Mouse (Mus musculus) hindbrain, embryonic 11.5 days (tissue): ENCODE results near the gene Phldb2. TPM values are rescaled to one million over a fixed set of nuclear protein-coding genes. Genes with fewer than 3 reads are reported as not detected.

ENCODE experiments used
- ATAC-seq: fragments of 200-750 bp; cut with Nextera tagmentation; 2 replicates; pipeline ENCODE4 v1.8.0; 2017; ENCODE audit warnings: mild to moderate bottlenecking, moderate TSS enrichment, moderate library complexity; ENCODE audit not compliant: low FRiP score
- DNase-seq: peaks from one replicate; pipeline ENCODE4 v3.0.0-alpha.2; 2015; ENCODE audit warnings: low spot score
- H3K27ac ChIP-seq: fragments of 300-500 bp; sonication (generic); 2 replicates; pipeline ENCODE4 v1.5.1; 2014; ENCODE audit warnings: mild to moderate bottlenecking, low read depth, low read length
- H3K27me3 ChIP-seq: fragments of 300-500 bp; sonication (generic); 2 replicates; pipeline ENCODE4 v1.6.1; 2014; ENCODE audit warnings: mild to moderate bottlenecking, low read length, moderate library complexity, mixed read lengths; ENCODE audit not compliant: control insufficient read depth, insufficient read depth
- H3K36me3 ChIP-seq: fragments of 300-500 bp; sonication (generic); 2 replicates; pipeline ENCODE4 v1.6.1; 2014; ENCODE audit warnings: mild to moderate bottlenecking, low read length, moderate library complexity, mixed read lengths; ENCODE audit not compliant: control insufficient read depth, insufficient read depth
- H3K4me1 ChIP-seq: fragments of 300-500 bp; sonication (generic); replicated peaks from 2 replicates; pipeline ENCODE4 v1.6.1; 2014; ENCODE audit warnings: low read length, mixed read lengths; ENCODE audit not compliant: control insufficient read depth, insufficient read depth
- H3K4me2 ChIP-seq: fragments of 300-500 bp; sonication (generic); replicated peaks from 2 replicates; pipeline ENCODE4 v1.6.1; 2014; ENCODE audit warnings: mild to moderate bottlenecking, low read depth, low read length
- H3K4me3 ChIP-seq: fragments of 300-500 bp; sonication (generic); 2 replicates; pipeline ENCODE4 v1.5.1; 2014; ENCODE audit warnings: low read depth, low read length
- H3K9ac ChIP-seq: fragments of 300-500 bp; sonication (generic); 2 replicates; pipeline ENCODE4 v1.6.1; 2014; ENCODE audit warnings: low read depth, low read length
- H3K9me3 ChIP-seq: fragments of 300-500 bp; sonication (generic); 2 replicates; pipeline ENCODE4 v1.6.1; 2016; ENCODE audit warnings: low read length; ENCODE audit not compliant: control insufficient read depth
- WGBS: fragments of 180-500 bp; shearing (Covaris S2); extraction: QIAGEN DNeasy Blood & Tissue Kit; methylation state at CpG from one replicate; pipeline ENCODE4 v1.1.7; 2014; 5-methylcytosine and 5-hydroxymethylcytosine counted together
- polyA plus RNA-seq: library from polyadenylated mRNA; unstranded; fragments of >200 nt; fragmentation: Nextera tagmentation; extraction: Ambion mirVana; gene quantifications from 2 replicates; pipeline ENCODE4 v1.2.1, GENCODE M21; 2014

Gene Phldb2
- polyA plus RNA-seq, 1 experiment from 2014 or later = 31.5 TPM

- Histone ChIP-seq H3K9ac (no peak overlapping the region), H3K4me2 (no peak overlapping the region), H3K36me3 (peaks cover 11% of the 10 kb centered on the region), H3K4me1 (peaks cover 2% of the 10 kb centered on the region; the same call in 1 of the 2 replicates), H3K4me3 (no peak overlapping the region), H3K27ac (no peak overlapping the region), H3K27me3 (no peaks in the 10 kb centered on the region), H3K9me3 (no peaks in the 10 kb centered on the region)
- 91% methylated on average over 10 of the region's 10 CpGs for WGBS
- no peak for ATAC-seq
- DNase-seq = no peak
Measured at GRCm38 (mm10) chr16:45720022-45720630, 233.3 kb downstream of the Phldb2 start.

- Histone ChIP-seq H3K27ac (no peak overlapping the region), H3K9me3 (no peaks in the 10 kb centered on the region), H3K4me1 (peaks cover 2% of the 10 kb centered on the region; the same call in 1 of the 2 replicates), H3K4me2 (no peak overlapping the region), H3K9ac (no peak overlapping the region), H3K27me3 (no peaks in the 10 kb centered on the region), H3K36me3 (peaks cover 16% of the 10 kb centered on the region), H3K4me3 (no peak overlapping the region)
- no peak for DNase-seq
- WGBS = 94% methylated on average over 4 of the region's 4 CpGs
- no peak for ATAC-seq
Measured at GRCm38 (mm10) chr16:45718296-45718695, 235.1 kb downstream of the Phldb2 start.

GRCm38 (mm10) chr16:45714489-45715150 lies 238.8 kb downstream of the Phldb2 start:
- ATAC-seq (no peak), DNase-seq (no peak)
- Histone ChIP-seq H3K9ac (no peak overlapping the region), H3K36me3 (peaks cover 20% of the 10 kb centered on the region), H3K4me3 (no peak overlapping the region), H3K9me3 (no peaks in the 10 kb centered on the region), H3K4me2 (no peak overlapping the region), H3K27ac (no peak overlapping the region), H3K4me1 (no peaks in the 10 kb centered on the region; the same call in 1 of the 2 replicates), H3K27me3 (no peaks in the 10 kb centered on the region)
- 88% methylated on average over 5 of the region's 5 CpGs for WGBS

GRCm38 (mm10) chr16:45713878-45714277 lies 239.5 kb downstream of the Phldb2 start:
- WGBS = 89% methylated on average over 1 of the region's 1 CpGs
- DNase-seq (no peak), ATAC-seq (no peak)
- H3K4me2 ChIP-seq = no peak overlapping the region
- H3K36me3 ChIP-seq = peaks cover 17% of the 10 kb centered on the region
- H3K4me3 ChIP-seq = no peak overlapping the region
- no peaks in the 10 kb centered on the region for H3K9me3 ChIP-seq
- no peak overlapping the region for H3K27ac ChIP-seq
- no peaks in the 10 kb centered on the region; the same call in 1 of the 2 replicates for H3K4me1 ChIP-seq
- no peak overlapping the region for H3K9ac ChIP-seq
- no peaks in the 10 kb centered on the region for H3K27me3 ChIP-seq

GRCm38 (mm10) chr16:45713261-45713660 lies 240.1 kb downstream of the Phldb2 start:
- H3K27ac ChIP-seq = no peak overlapping the region
- no peak overlapping the region for H3K4me2 ChIP-seq
- no peaks in the 10 kb centered on the region for H3K27me3 ChIP-seq
- no peak overlapping the region for H3K4me3 ChIP-seq
- H3K4me1 ChIP-seq = no peaks in the 10 kb centered on the region; the same call in 1 of the 2 replicates
- DNase-seq (no peak), ATAC-seq (peak; percentile 36; the same call in 1 of the 2 replicates)
- WGBS = 78% methylated on average over 5 of the region's 5 CpGs
- peaks cover 13% of the 10 kb centered on the region for H3K36me3 ChIP-seq
- no peaks in the 10 kb centered on the region for H3K9me3 ChIP-seq
- H3K9ac ChIP-seq = no peak overlapping the region

GRCm38 (mm10) chr16:45711263-45711662 lies 242.1 kb downstream of the Phldb2 start:
- Histone ChIP-seq H3K4me1 (no peaks in the 10 kb centered on the region; the same call in 1 of the 2 replicates), H3K9me3 (no peaks in the 10 kb centered on the region), H3K4me3 (no peak overlapping the region), H3K27me3 (no peaks in the 10 kb centered on the region), H3K27ac (no peak overlapping the region), H3K36me3 (peaks cover 8% of the 10 kb centered on the region; the same call in 1 of the 2 replicates), H3K9ac (no peak overlapping the region), H3K4me2 (no peak overlapping the region)
- peak; percentile 13; the same call in 1 of the 2 replicates for ATAC-seq
- DNase-seq = no peak
- WGBS = 80% methylated on average over 7 of the region's 7 CpGs

GRCm38 (mm10) chr16:45699301-45699700 lies 254.1 kb downstream of the Phldb2 start:
- Histone ChIP-seq H3K27me3 (no peaks in the 10 kb centered on the region), H3K4me2 (no peak overlapping the region), H3K4me1 (no peaks in the 10 kb centered on the region), H3K9ac (no peak overlapping the region), H3K27ac (no peak overlapping the region), H3K9me3 (no peaks in the 10 kb centered on the region), H3K36me3 (no peaks in the 10 kb centered on the region), H3K4me3 (no peak overlapping the region)
- no peak for ATAC-seq
- 78% methylated on average over 5 of the region's 5 CpGs for WGBS
- no peak for DNase-seq

GRCm38 (mm10) chr16:45697996-45698395 lies 255.4 kb downstream of the Phldb2 start:
- H3K36me3 ChIP-seq = no peaks in the 10 kb centered on the region
- H3K4me1 ChIP-seq = no peaks in the 10 kb centered on the region
- H3K9me3 ChIP-seq = no peaks in the 10 kb centered on the region
- no peak for ATAC-seq
- H3K27me3 ChIP-seq = no peaks in the 10 kb centered on the region
- H3K4me3 ChIP-seq = no peak overlapping the region
- no peak for DNase-seq
- 70% methylated on average over 6 of the region's 6 CpGs for WGBS
- no peak overlapping the region for H3K27ac ChIP-seq
- no peak overlapping the region for H3K4me2 ChIP-seq
- no peak overlapping the region for H3K9ac ChIP-seq
